Mouse (Mus musculus): ENCODE measurements around the gene Chka. TPM values are rescaled to one million over a fixed set of nuclear protein-coding genes. Genes with fewer than 3 reads are reported as not detected.

Gene Chka
- polyA plus RNA-seq, 1 experiment from 2014 or later = 63.1 TPM

- Histone ChIP-seq H3K27me3 (no peaks in the 10 kb centered on the region), H3K36me3 (peaks cover 31% of the 10 kb centered on the region), H3K4me1 (no peaks in the 10 kb centered on the region), H3K27ac (no peak overlapping the region), H3K4me3 (replicated peaks) (no peak overlapping the region), H3K9ac (no peak overlapping the region), H3K4me2 (no peak overlapping the region), H3K9me3 (replicated peaks) (0 out of 2 replicates have a peak, but pooled peaks cover 3% of the 10 kb centered on the region)
- ATAC-seq (replicated peaks; ENCODE audit: low FRiP score) = no peak
- 89% methylated on average over 2 of the region's 2 CpGs for WGBS
These were observed 13.4 kb downstream of the Chka start for GRCm38 (mm10) chr19:3864960-3865359.

- H3K27ac ChIP-seq = no peak overlapping the region
- 0 out of 2 replicates have a peak, but pooled peaks cover 3% of the 10 kb centered on the region for H3K4me1 ChIP-seq
- peaks cover 35% of the 10 kb centered on the region for H3K36me3 ChIP-seq
- no peak for ATAC-seq (replicated peaks; ENCODE audit: low FRiP score)
- 91% methylated on average over 1 of the region's 1 CpGs for WGBS
- no peak overlapping the region for H3K4me2 ChIP-seq
- no peak overlapping the region for H3K9ac ChIP-seq
- H3K4me3 ChIP-seq (replicated peaks) = no peak overlapping the region
- no peaks in the 10 kb centered on the region for H3K27me3 ChIP-seq
- 0 out of 2 replicates have a peak, but pooled peaks cover 3% of the 10 kb centered on the region for H3K9me3 ChIP-seq (replicated peaks)
These were observed 16.7 kb downstream of the Chka start for GRCm38 (mm10) chr19:3868290-3868689.

GRCm38 (mm10) chr19:3871468-3871867 is 19.9 kb downstream of the Chka start:
- no peaks in the 10 kb centered on the region for H3K9me3 ChIP-seq (replicated peaks)
- no peak overlapping the region for H3K4me2 ChIP-seq
- peaks cover 31% of the 10 kb centered on the region for H3K36me3 ChIP-seq
- H3K4me1 ChIP-seq = 0 out of 2 replicates have a peak, but pooled peaks cover 3% of the 10 kb centered on the region
- no peak overlapping the region for H3K27ac ChIP-seq
- no peak overlapping the region for H3K9ac ChIP-seq
- H3K27me3 ChIP-seq = no peaks in the 10 kb centered on the region
- no peak overlapping the region for H3K4me3 ChIP-seq (replicated peaks)
- ATAC-seq (replicated peaks; ENCODE audit: low FRiP score) = no peak

- Histone ChIP-seq H3K36me3 (peaks cover 31% of the 10 kb centered on the region), H3K4me1 (0 out of 2 replicates have a peak, but pooled peaks cover 3% of the 10 kb centered on the region), H3K9me3 (replicated peaks) (no peaks in the 10 kb centered on the region), H3K27me3 (no peaks in the 10 kb centered on the region), H3K27ac (no peak overlapping the region), H3K9ac (no peak overlapping the region), H3K4me3 (replicated peaks) (no peak overlapping the region), H3K4me2 (no peak overlapping the region)
- no peak for ATAC-seq (replicated peaks; ENCODE audit: low FRiP score)
- WGBS = 57% methylated on average over 4 of the region's 4 CpGs
These were observed 20.8 kb downstream of the Chka start for GRCm38 (mm10) chr19:3872373-3872772.

GRCm38 (mm10) chr19:3875045-3875444 is 23.5 kb downstream of the Chka start:
- Histone ChIP-seq H3K9me3 (replicated peaks) (no peaks in the 10 kb centered on the region), H3K4me1 (0 out of 2 replicates have a peak, but pooled peaks cover 3% of the 10 kb centered on the region), H3K9ac (no peak overlapping the region), H3K27ac (no peak overlapping the region), H3K36me3 (peaks cover 33% of the 10 kb centered on the region), H3K4me2 (no peak overlapping the region), H3K27me3 (no peaks in the 10 kb centered on the region), H3K4me3 (replicated peaks) (no peak overlapping the region)
- 88% methylated on average over 7 of the region's 7 CpGs for WGBS
- no peak for ATAC-seq (replicated peaks; ENCODE audit: low FRiP score)

- H3K27ac ChIP-seq = no peak overlapping the region
These were observed 28.7 kb downstream of the Chka start for GRCm38 (mm10) chr19:3880054-3880848.

GRCm38 (mm10) chr19:3882214-3882613 is 30.6 kb downstream of the Chka start:
- 83% methylated on average over 4 of the region's 4 CpGs for WGBS
- H3K9ac ChIP-seq = no peak overlapping the region
- no peak overlapping the region for H3K4me2 ChIP-seq
- no peaks in the 10 kb centered on the region for H3K27me3 ChIP-seq
- H3K27ac ChIP-seq = no peak overlapping the region
- ATAC-seq (replicated peaks; ENCODE audit: low FRiP score) = no peak
- H3K4me1 ChIP-seq = no peaks in the 10 kb centered on the region
- H3K9me3 ChIP-seq (replicated peaks) = no peaks in the 10 kb centered on the region
- peaks cover 30% of the 10 kb centered on the region for H3K36me3 ChIP-seq
- H3K4me3 ChIP-seq (replicated peaks) = no peak overlapping the region

More at GRCm38 (mm10) chr19:3880054-3880848, 28.7 kb downstream of the Chka start:
- Histone ChIP-seq H3K4me2 (no peak overlapping the region), H3K36me3 (peaks cover 30% of the 10 kb centered on the region), H3K27me3 (no peaks in the 10 kb centered on the region), H3K9me3 (replicated peaks) (no peaks in the 10 kb centered on the region), H3K4me3 (replicated peaks) (no peak overlapping the region), H3K9ac (no peak overlapping the region), H3K4me1 (no peaks in the 10 kb centered on the region)
- ATAC-seq (replicated peaks; ENCODE audit: low FRiP score) = no peak
- 75% methylated on average over 6 of the region's 6 CpGs for WGBS

GRCm38 (mm10) chr19:3884325-3884990 is 32.9 kb downstream of the Chka start:
- Histone ChIP-seq H3K4me3 (replicated peaks) (no peak overlapping the region), H3K36me3 (peaks cover 47% of the 10 kb centered on the region), H3K4me2 (no peak overlapping the region), H3K4me1 (no peaks in the 10 kb centered on the region), H3K9ac (no peak overlapping the region), H3K27me3 (no peaks in the 10 kb centered on the region), H3K27ac (no peak overlapping the region), H3K9me3 (replicated peaks) (no peaks in the 10 kb centered on the region)
- 77% methylated on average over 6 of the region's 6 CpGs for WGBS
- no peak for ATAC-seq (replicated peaks; ENCODE audit: low FRiP score)

GRCm38 (mm10) chr19:3889096-3889495 is 37.5 kb downstream of the Chka start:
- Histone ChIP-seq H3K4me1 (no peaks in the 10 kb centered on the region), H3K27me3 (no peaks in the 10 kb centered on the region), H3K4me3 (replicated peaks) (no peak overlapping the region), H3K4me2 (no peak overlapping the region), H3K9me3 (replicated peaks) (no peaks in the 10 kb centered on the region), H3K36me3 (peaks cover 93% of the 10 kb centered on the region), H3K27ac (no peak overlapping the region), H3K9ac (no peak overlapping the region)
- no peak for ATAC-seq (replicated peaks; ENCODE audit: low FRiP score)
- WGBS = 95% methylated on average over 5 of the region's 5 CpGs

GRCm38 (mm10) chr19:3890181-3890580 is 38.6 kb downstream of the Chka start:
- Histone ChIP-seq H3K9me3 (replicated peaks) (no peaks in the 10 kb centered on the region), H3K4me1 (no peaks in the 10 kb centered on the region), H3K36me3 (peaks cover 97% of the 10 kb centered on the region), H3K27ac (no peak overlapping the region), H3K27me3 (no peaks in the 10 kb centered on the region), H3K4me2 (no peak overlapping the region), H3K4me3 (replicated peaks) (no peak overlapping the region), H3K9ac (no peak overlapping the region)
- no peak for ATAC-seq (replicated peaks; ENCODE audit: low FRiP score)
- 85% methylated on average over 8 of the region's 8 CpGs for WGBS

GRCm38 (mm10) chr19:3893545-3894116 is 42.1 kb downstream of the Chka start:
- no peak overlapping the region for H3K27ac ChIP-seq
- no peak overlapping the region for H3K4me2 ChIP-seq
- H3K27me3 ChIP-seq = no peaks in the 10 kb centered on the region
- H3K4me1 ChIP-seq = no peaks in the 10 kb centered on the region
- H3K36me3 ChIP-seq = peaks cover 98% of the 10 kb centered on the region
- H3K9me3 ChIP-seq (replicated peaks) = no peaks in the 10 kb centered on the region
- WGBS = 85% methylated on average over 4 of the region's 4 CpGs
- no peak overlapping the region for H3K9ac ChIP-seq
- ATAC-seq (replicated peaks; ENCODE audit: low FRiP score) = no peak
- no peak overlapping the region for H3K4me3 ChIP-seq (replicated peaks)

- no peak overlapping the region for H3K4me2 ChIP-seq
- no peak overlapping the region for H3K9ac ChIP-seq
- no peaks in the 10 kb centered on the region for H3K4me1 ChIP-seq
- H3K27me3 ChIP-seq = no peaks in the 10 kb centered on the region
- no peaks in the 10 kb centered on the region for H3K9me3 ChIP-seq (replicated peaks)
- 98% methylated on average over 2 of the region's 2 CpGs for WGBS
- no peak for ATAC-seq (replicated peaks; ENCODE audit: low FRiP score)
- no peak overlapping the region for H3K27ac ChIP-seq
- H3K36me3 ChIP-seq = peaks cover 97% of the 10 kb centered on the region
- H3K4me3 ChIP-seq (replicated peaks) = no peak overlapping the region
These were observed 42.7 kb downstream of the Chka start for GRCm38 (mm10) chr19:3894294-3894693.

Data from kidney, embryonic 15.5 days (tissue).